Mouse (Mus musculus) midbrain, postnatal 0 days (tissue): ENCODE data around the gene Stoml1. TPM values are rescaled to one million over a fixed set of nuclear protein-coding genes. Genes with fewer than 3 reads are reported as not detected.

Experiments
- ATAC-seq: fragments of 200-750 bp; cut with Nextera tagmentation; 2 replicates; pipeline ENCODE4 v1.8.0; 2017; ENCODE audit warnings: moderate number of reproducible peaks, mild to moderate bottlenecking, moderate TSS enrichment, moderate library complexity; ENCODE audit not compliant: low FRiP score
- DNase-seq: peaks from one replicate; pipeline ENCODE4 v3.0.0-alpha.2; 2015; ENCODE audit warnings: low spot score
- H3K27ac ChIP-seq: fragments of 300-500 bp; sonication (generic); 2 replicates; pipeline ENCODE4 v1.5.1; 2014; ENCODE audit warnings: low read depth, mild to moderate bottlenecking, low read length, mixed read lengths
- H3K27me3 ChIP-seq: fragments of 300-500 bp; sonication (generic); 2 replicates; pipeline ENCODE4 v1.6.1; 2014; ENCODE audit warnings: low read length, control low read depth, mixed read lengths; ENCODE audit not compliant: insufficient read depth
- H3K36me3 ChIP-seq: fragments of 300-500 bp; sonication (generic); 2 replicates; pipeline ENCODE4 v1.6.1; 2014; ENCODE audit warnings: low read length, control low read depth, mixed read lengths; ENCODE audit not compliant: insufficient read depth
- H3K4me1 ChIP-seq: fragments of 300-500 bp; sonication (generic); 2 replicates; pipeline ENCODE4 v1.6.1; 2014; ENCODE audit warnings: mild to moderate bottlenecking, control low read depth, antibody characterized with exemption, low read length, mixed read lengths; ENCODE audit not compliant: insufficient read depth
- H3K4me2 ChIP-seq: fragments of 300-500 bp; sonication (generic); 2 replicates; pipeline ENCODE4 v1.6.1; 2014; ENCODE audit warnings: low read depth, mild to moderate bottlenecking, low read length, mixed read lengths; ENCODE audit not compliant: poor library complexity, severe bottlenecking
- H3K4me3 ChIP-seq: fragments of 300-500 bp; sonication (generic); 2 replicates; pipeline ENCODE4 v1.5.1; 2014; ENCODE audit warnings: low read depth, mild to moderate bottlenecking, low read length, moderate library complexity
- H3K9ac ChIP-seq: fragments of 300-500 bp; sonication (generic); replicated peaks from 2 replicates; pipeline ENCODE4 v1.6.1; 2014; ENCODE audit warnings: mild to moderate bottlenecking, low read length, moderate library complexity, mixed read lengths; ENCODE audit not compliant: poor library complexity, severe bottlenecking
- H3K9me3 ChIP-seq: fragments of 300-500 bp; sonication (generic); 2 replicates; pipeline ENCODE4 v1.6.1; 2016; ENCODE audit warnings: low read length, control low read depth
- CTCF ChIP-seq: IDR thresholded peaks from 2 replicates; pipeline ENCODE4 v1.5.1; 2016; ENCODE audit warnings: antibody characterized with exemption, mild to moderate bottlenecking
- WGBS: fragments of 180-500 bp; shearing (Covaris S2); extraction: QIAGEN DNeasy Blood & Tissue Kit; methylation state at CpG from one replicate; pipeline ENCODE4 v1.1.7; 2014; 5-methylcytosine and 5-hydroxymethylcytosine counted together
- polyA plus RNA-seq: library from polyadenylated mRNA; unstranded; fragments of >200 nt; fragmentation: Nextera tagmentation; extraction: Ambion mirVana; gene quantifications from 2 replicates; pipeline ENCODE4 v1.2.1, GENCODE M21; 2015
- total RNA-seq: library from RNA; depleted of rRNA; stranded (reverse); fragments of >200 nt; gene quantifications from 2 replicates; pipeline ENCODE4 v1.2.3, GENCODE M21; 2014

Gene Stoml1
- total and polyA plus RNA-seq, 2 experiments from 2014 or later = 161 to 170 TPM

DNA sequence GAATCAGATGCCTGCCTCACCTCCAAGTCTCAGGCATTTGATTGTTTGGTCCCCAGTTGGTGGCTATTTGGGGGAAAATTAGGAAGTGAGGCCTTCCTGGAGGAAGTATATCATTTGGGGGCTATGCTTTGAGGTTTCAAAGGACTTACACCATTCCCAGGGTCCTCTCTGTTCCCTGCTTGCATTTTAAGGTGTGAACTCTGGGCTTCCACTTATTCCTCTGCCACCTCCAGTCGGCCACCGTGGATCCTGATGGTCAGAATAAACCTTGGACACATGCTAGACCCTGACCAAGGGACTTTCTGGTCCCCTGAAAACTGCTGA lies 42.7 kb upstream of the Stoml1 start:
- Histone ChIP-seq H3K4me3 (no peak overlapping the region), H3K9ac (no peak overlapping the region), H3K27me3 (no peaks in the 10 kb centered on the region), H3K27ac (no peak overlapping the region), H3K4me2 (no peak overlapping the region), H3K4me1 (no peaks in the 10 kb centered on the region), H3K36me3 (no peaks in the 10 kb centered on the region), H3K9me3 (no peaks in the 10 kb centered on the region)
- DNase-seq (no peak), ATAC-seq (no peak)
- 84% methylated on average over 2 of the region's 2 CpGs for WGBS
- no peak for TF ChIP-seq CTCF

- H3K27me3 ChIP-seq = no peaks in the 10 kb centered on the region
- no peak for TF ChIP-seq CTCF
- no peaks in the 10 kb centered on the region for H3K4me1 ChIP-seq
- H3K36me3 ChIP-seq = no peaks in the 10 kb centered on the region
- no peak overlapping the region for H3K4me3 ChIP-seq
- H3K9me3 ChIP-seq = no peaks in the 10 kb centered on the region
- ATAC-seq (no peak), DNase-seq (no peak)
- no peak overlapping the region for H3K4me2 ChIP-seq
- no peak overlapping the region for H3K27ac ChIP-seq
- H3K9ac ChIP-seq = no peak overlapping the region
- 76% methylated on average over 5 of the region's 5 CpGs for WGBS
Measured at GRCm38 (mm10) chr9:58213377-58213776, 39.6 kb upstream of the Stoml1 start.

GRCm38 (mm10) chr9:58213865-58214264 lies 39.1 kb upstream of the Stoml1 start:
- ATAC-seq (no peak), DNase-seq (no peak)
- Histone ChIP-seq H3K36me3 (no peaks in the 10 kb centered on the region), H3K9me3 (no peaks in the 10 kb centered on the region), H3K27me3 (no peaks in the 10 kb centered on the region), H3K9ac (no peak overlapping the region), H3K4me2 (no peak overlapping the region), H3K4me3 (no peak overlapping the region), H3K4me1 (no peaks in the 10 kb centered on the region), H3K27ac (no peak overlapping the region)
- TF ChIP-seq CTCF = no peak
- 20% methylated on average over 5 of the region's 5 CpGs for WGBS

GRCm38 (mm10) chr9:58214519-58215180 lies 38.3 kb upstream of the Stoml1 start:
- TF ChIP-seq CTCF = no peak
- WGBS = 56% methylated on average over 8 of the region's 8 CpGs

GRCm38 (mm10) chr9:58216402-58216801 lies 36.6 kb upstream of the Stoml1 start:
- WGBS = 32% methylated on average over 6 of the region's 6 CpGs
- H3K9me3 ChIP-seq = no peaks in the 10 kb centered on the region
- no peak for ATAC-seq
- H3K4me3 ChIP-seq = no peak overlapping the region
- peak; percentile 56 for DNase-seq
- no peak overlapping the region for H3K27ac ChIP-seq
- no peak overlapping the region for H3K9ac ChIP-seq
- no peaks in the 10 kb centered on the region for H3K36me3 ChIP-seq
- no peak overlapping the region for H3K4me2 ChIP-seq
- H3K27me3 ChIP-seq = no peaks in the 10 kb centered on the region
- peak; percentile 78 for TF ChIP-seq CTCF
- H3K4me1 ChIP-seq = no peaks in the 10 kb centered on the region

More at GRCm38 (mm10) chr9:58214519-58215180, 38.3 kb upstream of the Stoml1 start:
- no peak overlapping the region for H3K9ac ChIP-seq
- DNase-seq (no peak), ATAC-seq (no peak)
- no peaks in the 10 kb centered on the region for H3K36me3 ChIP-seq
- H3K9me3 ChIP-seq = no peaks in the 10 kb centered on the region
- no peaks in the 10 kb centered on the region for H3K4me1 ChIP-seq
- no peaks in the 10 kb centered on the region for H3K27me3 ChIP-seq
- H3K27ac ChIP-seq = no peak overlapping the region
- no peak overlapping the region for H3K4me2 ChIP-seq
- H3K4me3 ChIP-seq = no peak overlapping the region

GRCm38 (mm10) chr9:58218539-58218938 lies 34.4 kb upstream of the Stoml1 start:
- Histone ChIP-seq H3K4me1 (no peaks in the 10 kb centered on the region), H3K36me3 (no peaks in the 10 kb centered on the region), H3K9me3 (no peaks in the 10 kb centered on the region), H3K4me3 (no peak overlapping the region), H3K9ac (no peak overlapping the region), H3K27ac (no peak overlapping the region), H3K4me2 (no peak overlapping the region), H3K27me3 (no peaks in the 10 kb centered on the region)
- 89% methylated on average over 3 of the region's 3 CpGs for WGBS
- ATAC-seq = no peak
- no peak for DNase-seq
- TF ChIP-seq CTCF = no peak
